Comparison of ENCODE assay signal across 8 mouse cellular contexts in the genomic region with DNA sequence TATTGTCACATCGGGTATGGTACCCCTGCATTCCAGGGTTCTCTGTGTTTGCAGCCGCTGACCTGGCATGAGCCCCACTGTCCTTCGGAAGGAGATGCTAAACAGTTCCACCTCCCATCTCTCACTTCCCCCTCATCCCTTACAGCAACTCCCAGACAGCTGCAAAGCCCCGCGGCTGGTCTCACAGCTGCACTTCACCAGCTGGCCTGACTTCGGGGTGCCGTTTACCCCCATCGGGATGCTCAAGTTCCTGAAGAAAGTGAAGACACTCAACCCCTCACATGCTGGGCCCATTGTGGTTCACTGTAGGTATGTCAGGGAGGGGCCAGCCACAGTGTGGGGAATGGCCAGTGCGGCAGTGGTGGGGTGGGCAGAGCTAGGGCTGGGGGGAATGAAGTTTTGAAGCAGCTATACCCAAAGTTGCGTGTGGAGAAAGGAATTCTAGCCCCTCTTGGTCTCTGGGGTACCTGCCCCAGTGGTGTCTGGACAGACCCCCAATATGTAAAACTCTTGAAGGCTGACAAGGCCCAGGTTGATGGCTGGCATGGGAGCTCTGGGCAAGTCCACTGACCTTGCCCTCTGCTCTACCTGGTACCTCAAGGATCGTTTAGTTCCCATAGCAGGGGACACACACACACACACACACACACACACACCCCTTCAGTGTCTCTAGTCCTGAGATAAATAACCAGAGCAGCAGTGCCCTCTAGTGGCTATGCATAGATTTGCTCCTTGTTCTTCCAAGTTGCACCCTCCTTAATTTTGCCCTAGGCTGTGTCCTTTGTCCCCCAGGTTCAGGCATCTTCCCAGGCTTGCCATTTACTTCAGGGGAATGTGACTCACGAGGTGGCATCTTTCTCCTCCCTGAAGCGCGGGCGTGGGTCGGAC. TPM values are rescaled to one million over a fixed set of nuclear protein-coding genes. Genes with fewer than 3 reads are reported as not detected.
A peak's percentile ranks its signal among the peaks of the same experiment; 100 is the strongest.
DNase-seq lines count a peak whose midpoint lies in the region; ATAC-seq lines count a peak whose summit lies in the region.

No protein-coding gene starts in this region.

- no peak overlapping the region for H3K27ac ChIP-seq in kidney, embryonic 15.5 days
- no peak overlapping the region for H3K27ac ChIP-seq in liver, embryonic 12.5 days

- H3K4me2 ChIP-seq in kidney, embryonic 15.5 days, result no peak overlapping the region
- H3K4me2 ChIP-seq in liver, embryonic 12.5 days, result no peak overlapping the region

- no peaks in the 10 kb centered on the region for H3K4me1 ChIP-seq in kidney, embryonic 15.5 days
- no peaks in the 10 kb centered on the region for H3K4me1 ChIP-seq in liver, embryonic 12.5 days

- H3K4me3 ChIP-seq in kidney, embryonic 15.5 days (replicated peaks), result no peak overlapping the region
- H3K4me3 ChIP-seq in liver, embryonic 12.5 days, result no peak overlapping the region

- H3K36me3 ChIP-seq in kidney, embryonic 15.5 days, result no peaks in the 10 kb centered on the region
- H3K36me3 ChIP-seq in liver, embryonic 12.5 days, result peaks cover 16% of the 10 kb centered on the region

- no peak overlapping the region for H3K9ac ChIP-seq in kidney, embryonic 15.5 days
- H3K9ac ChIP-seq in liver, embryonic 12.5 days, result no peak overlapping the region

- H3K27me3 ChIP-seq in kidney, embryonic 15.5 days, result no peaks in the 10 kb centered on the region
- no peaks in the 10 kb centered on the region for H3K27me3 ChIP-seq in liver, embryonic 12.5 days (replicated peaks)

- 35% methylated on average over 16 of the region's 16 CpGs for WGBS in kidney, embryonic 15.5 days
- WGBS in liver, embryonic 12.5 days (ENCODE audit: insufficient replicate concordance), result 59% methylated on average over 16 of the region's 16 CpGs

- DNase-seq in CD4-positive helper T cell, adult 2 months (ENCODE audit: low read depth, low spot score), result peak; percentile 79
- DNase-seq in NIH3T3 (ENCODE audit: low read depth), result peak; percentile 84
- DNase-seq in cerebellum, postnatal 36 days, result peak; percentile 51 to 65
- peak; percentile 39 for DNase-seq in yolk sac, embryonic 10.5 days (ENCODE audit: low spot score)

- H3K9me3 ChIP-seq in kidney, embryonic 15.5 days (replicated peaks), result no peaks in the 10 kb centered on the region
- no peaks in the 10 kb centered on the region for H3K9me3 ChIP-seq in liver, embryonic 12.5 days (replicated peaks)

- ATAC-seq in granulocyte monocyte progenitor cell, adult 5-6 weeks (replicated peaks; ENCODE audit: poor library complexity, severe bottlenecking), result peak; percentile 38
- 0 out of 2 replicates have a peak, but pooled peaks have one; percentile 52 for ATAC-seq in kidney, embryonic 15.5 days (replicated peaks; ENCODE audit: low FRiP score)
- ATAC-seq in liver, embryonic 12.5 days, result 0 out of 2 replicates have a peak, but pooled peaks have one; percentile 31
- peak; percentile 48; the same call in 1 of the 2 replicates for ATAC-seq in neutrophil, adult 5-6 weeks (ENCODE audit: extremely low read depth, insufficient number of reproducible peaks, low FRiP score, poor library complexity, severe bottlenecking)

RNA-seq across cellular contexts. Expression of a gene that starts 47.1 kb away (rescaled TPM):
- 154 and 199 TPM in 2 replicates for total RNA-seq in granulocyte monocyte progenitor cell, adult 5-6 weeks (2014; fragmentation: Nextera tagmentation)
- total RNA-seq in granulocyte monocyte progenitor cell, adult 5-6 weeks (2017), result 269 and 306 TPM in 2 replicates
- 38.7 and 41.8 TPM in 2 replicates for polyA plus RNA-seq in kidney, embryonic 15.5 days (2015; fragmentation: Nextera tagmentation; extraction: Ambion mirVana)
- polyA plus RNA-seq in liver, embryonic 12.5 days (2016; fragmentation: Nextera tagmentation; extraction: Ambion mirVana), result 108 and 118 TPM in 2 replicates
- 2.2 and 2.7 TPM in 2 replicates for total RNA-seq in neutrophil, adult 5-6 weeks (2017)

Comparison
In these comparisons a context has a peak if more than half of its experiments do, and no peak if none do; other contexts are left out.
1. RNA of a gene that starts 47.1 kb away (total RNA-seq): 154 to 306 TPM in granulocyte monocyte progenitor cell, adult 5-6 weeks; 2.2 to 2.7 TPM in neutrophil, adult 5-6 weeks; every median in the first group is over 10 times any median in the second.
2. Peak in every context shown above with its lines, with median percentiles within 50 percentile points of each other: DNase-seq and ATAC-seq.